ENCODE assay signal across 18 mouse cellular contexts in genomic region chr9:101143635-101144034, GRCm38 (mm10).
"Had no signal": no experiment of that assay in that cellular context is flagged by ENCODE, and none has a peak within 500 bp of the region (broad histone marks: within the 10 kb centered on the region; RNA-seq: fewer than 3 reads in every experiment).

No protein-coding gene starts in this region.

- H3K4me3 ChIP-seq: midbrain, embryonic 10.5 days; midbrain, embryonic 12.5 days; myocyte; neural tube, embryonic 13.5 days; neural tube, embryonic 15.5 days; stomach, embryonic 15.5 days had no signal

- DNase-seq: lung, adult 18-20 months; lung, embryonic 14.5 days; lung, postnatal 10 days; lung, postnatal 4 days; midbrain, embryonic 14.5 days; retina, postnatal 1 day; right cerebral cortex, adult 18-20 months; thymus, adult 2 months; thymus, postnatal 25 days; thymus, postnatal 4 days had no signal

- ATAC-seq: midbrain, embryonic 16.5 days had no signal

- H3K9me3 ChIP-seq: midbrain, embryonic 12.5 days; neural tube, embryonic 15.5 days; stomach, embryonic 15.5 days had no signal

- H3K27me3 ChIP-seq: midbrain, embryonic 12.5 days; neural tube, embryonic 13.5 days; neural tube, embryonic 15.5 days; stomach, embryonic 15.5 days had no signal

- H3K4me1 ChIP-seq: midbrain, embryonic 10.5 days; midbrain, embryonic 12.5 days; neural tube, embryonic 13.5 days; neural tube, embryonic 15.5 days; stomach, embryonic 15.5 days had no signal

- H3K27ac ChIP-seq: midbrain, embryonic 10.5 days; midbrain, embryonic 12.5 days; neural tube, embryonic 13.5 days; neural tube, embryonic 15.5 days; stomach, embryonic 15.5 days; stomach, postnatal 0 days had no signal

- H3K4me2 ChIP-seq: lung, embryonic 14.5 days; midbrain, embryonic 12.5 days; neural tube, embryonic 13.5 days; neural tube, embryonic 15.5 days; stomach, embryonic 15.5 days had no signal

- H3K9ac ChIP-seq: lung, embryonic 14.5 days; midbrain, embryonic 12.5 days; neural tube, embryonic 13.5 days; neural tube, embryonic 15.5 days; stomach, embryonic 15.5 days had no signal
